Comparison of ENCODE assay signal across 14 mouse cellular contexts in genomic region chr11:100843070-100843669, GRCm38 (mm10).
"Had no signal": no experiment of that assay in that cellular context is flagged by ENCODE, and none has a peak within 500 bp of the region (broad histone marks: within the 10 kb centered on the region; RNA-seq: fewer than 3 reads in every experiment).

No protein-coding gene starts in this region.

- H3K9ac ChIP-seq: limb, embryonic 15.5 days; liver, embryonic 14.5 days; lung, embryonic 14.5 days; midbrain, embryonic 15.5 days had no signal

- DNase-seq: kidney, adult 9 months; kidney, postnatal 36 days; layer of hippocampus, adult 9-11 months; layer of hippocampus, postnatal 36 days; lung, embryonic 14.5 days; lung, postnatal 10 days; lung, postnatal 4 days; right cerebral cortex, postnatal 14 days; thymus, postnatal 25 days had no signal

- H3K4me3 ChIP-seq: limb, embryonic 15.5 days; midbrain, embryonic 10.5 days; midbrain, embryonic 15.5 days had no signal

- H3K4me2 ChIP-seq: limb, embryonic 15.5 days; lung, embryonic 14.5 days; midbrain, embryonic 15.5 days had no signal

- ATAC-seq: midbrain, embryonic 15.5 days had no signal

- H3K27ac ChIP-seq: kidney, postnatal 0 days; limb, embryonic 15.5 days; liver, embryonic 14.5 days; midbrain, embryonic 10.5 days; midbrain, embryonic 15.5 days had no signal

- H3K36me3 ChIP-seq: limb, embryonic 15.5 days; midbrain, embryonic 10.5 days; midbrain, embryonic 15.5 days had no signal

- H3K27me3 ChIP-seq: limb, embryonic 15.5 days; midbrain, embryonic 15.5 days had no signal

- H3K9me3 ChIP-seq: limb, embryonic 15.5 days; midbrain, embryonic 10.5 days; midbrain, embryonic 15.5 days had no signal

- H3K4me1 ChIP-seq: midbrain, embryonic 10.5 days had no signal
